9 mouse cellular contexts compared by ENCODE assay signal in genomic region chr9:104035261-104036015, GRCm38 (mm10). TPM values are rescaled to one million over a fixed set of nuclear protein-coding genes. Genes with fewer than 3 reads are reported as not detected.
DNase-seq lines count a peak whose midpoint lies in the region; ATAC-seq and TF ChIP-seq lines count a peak whose summit lies in the region.
"Had no signal": no experiment of that assay in that cellular context is flagged by ENCODE, and none has a peak within 500 bp of the region (broad histone marks: within the 10 kb centered on the region; RNA-seq: fewer than 3 reads in every experiment).

No protein-coding gene starts in this region.

- no peak for TF ChIP-seq POLR2A in bone marrow, adult 2 months (IDR thresholded peaks at IDR 0.05; ENCODE audit: borderline replicate concordance, control insufficient read depth, low read depth, low read length)

- peak; percentile 26 for DNase-seq in MEL-GATA-1-ER (ENCODE audit: extremely low read depth, low read depth)
- DNase-seq in heart, postnatal 25 days (ENCODE audit: low spot score), result peak; percentile 10
- peak; percentile 56 for DNase-seq in layer of hippocampus, adult 9-11 months
- DNase-seq in lung, postnatal 10 days, result peak; percentile 86
- peak; percentile 39 to 44 for DNase-seq in right cerebral cortex, postnatal 36 days (ENCODE audit: low spot score in 2 of 2)
- DNase-seq in urinary bladder, postnatal 4 days (ENCODE audit: low spot score in 2 of 2), result peak; percentile 46 to 82

- 54% methylated on average over 24 of the region's 24 CpGs for WGBS in bone marrow, adult 2 months

- peaks cover 2% of the 10 kb centered on the region for H3K4me1 ChIP-seq in bone marrow, adult 2 months (ENCODE audit: control insufficient read depth, insufficient read depth, low read length)

- peak; percentile 87 for ATAC-seq in erythroblast, adult 5-6 weeks (replicated peaks; ENCODE audit: low FRiP score, poor library complexity, severe bottlenecking)

- TF ChIP-seq CTCF in bone marrow, adult 2 months (IDR thresholded peaks at IDR 0.05; ENCODE audit: control insufficient read depth, insufficient read depth, low read length), result peak; percentile 84

- H3K4me3 ChIP-seq in bone marrow, adult 2 months (replicated peaks; ENCODE audit: control insufficient read depth, low read depth, low read length), result no peak overlapping the region

- H3K27ac ChIP-seq in bone marrow, adult 2 months (ENCODE audit: control insufficient read depth, insufficient read depth, low read depth, low read length, poor library complexity), result no peak overlapping the region

- intact Hi-C loops in heart, postnatal 25 days (cut with DNase I), result no loop called here

RNA-seq across cellular contexts. Expression of gene Gm28305, which starts 5.0 kb away (rescaled TPM):
- polyA plus RNA-seq in bone marrow, adult 2 months (2011; ENCODE audit: insufficient read depth, insufficient read length, low replicate concordance, missing spikeins), result 3.4 TPM in 1 of 2 replicates, not detected in the other
- total RNA-seq in erythroblast, adult 5-6 weeks (2015; ENCODE audit: low replicate concordance), result not detected in 2 replicates
- total RNA-seq in erythroblast, adult 5-6 weeks (2017; ENCODE audit: low replicate concordance), result not detected in 2 replicates
- not detected for total RNA-seq in heart, postnatal 25 days (2021)
- polyA plus RNA-seq: stomach, embryonic 14.5 days had no signal

RNA-seq across cellular contexts. Expression of gene Uba5, which starts 27.5 kb away (rescaled TPM):
- polyA plus RNA-seq in bone marrow, adult 2 months (2011; ENCODE audit: insufficient read depth, insufficient read length, low replicate concordance, missing spikeins), result 15.9 and 25.3 TPM in 2 replicates
- 7.1 and 7.9 TPM in 2 replicates for total RNA-seq in erythroblast, adult 5-6 weeks (2015; ENCODE audit: low replicate concordance)
- total RNA-seq in erythroblast, adult 5-6 weeks (2017; ENCODE audit: low replicate concordance), result 9.8 and 10.7 TPM in 2 replicates
- total RNA-seq in heart, postnatal 25 days (2021), result 10 to 100 TPM; 15.9 to 16.1 TPM

RNA-seq across cellular contexts. Expression of gene Acad11, which starts 27.7 kb away (rescaled TPM):
- polyA plus RNA-seq in bone marrow, adult 2 months (2011; ENCODE audit: insufficient read depth, insufficient read length, low replicate concordance, missing spikeins), result 3.3 and 6.8 TPM in 2 replicates
- total RNA-seq in erythroblast, adult 5-6 weeks (2015; ENCODE audit: low replicate concordance), result 3.8 and 9.8 TPM in 2 replicates
- total RNA-seq in erythroblast, adult 5-6 weeks (2017; ENCODE audit: low replicate concordance), result 4.2 and 4.5 TPM in 2 replicates
- 10 to 100 TPM; 77.8 to 88.2 TPM for total RNA-seq in heart, postnatal 25 days (2021)

RNA-seq across cellular contexts. Expression of gene Nphp3, which starts 33.1 kb away (rescaled TPM):
- polyA plus RNA-seq in bone marrow, adult 2 months (2011; ENCODE audit: insufficient read depth, insufficient read length, low replicate concordance, missing spikeins), result 0.72 and 8.1 TPM in 2 replicates
- total RNA-seq in erythroblast, adult 5-6 weeks (2015; ENCODE audit: low replicate concordance), result 0.84 TPM in 1 of 2 replicates, not detected in the other
- 0.42 and 0.51 TPM in 2 replicates for total RNA-seq in erythroblast, adult 5-6 weeks (2017; ENCODE audit: low replicate concordance)
- total RNA-seq in heart, postnatal 25 days (2021), result 1 to 10 TPM; 2.1 to 3.5 TPM

Comparison
In these comparisons a context has a peak if more than half of its experiments do, and no peak if none do; other contexts are left out.
1. DNase-seq: peak in every context shown above with its lines; median percentile 86 in lung, postnatal 10 days; 64 in urinary bladder, postnatal 4 days; 56 in layer of hippocampus, adult 9-11 months; 42 in right cerebral cortex, postnatal 36 days; 26 in MEL-GATA-1-ER; 10 in heart, postnatal 25 days.
2. RNA of gene Acad11, which starts 27.7 kb away (total RNA-seq): 77.8 to 88.2 TPM in heart, postnatal 25 days; 3.8 to 9.8 TPM in erythroblast, adult 5-6 weeks; every median in the first group is over 4 times any median in the second.